9 mouse cellular contexts compared by ENCODE assay signal in genomic region chr11:57696207-57696676, GRCm38 (mm10). TPM values are rescaled to one million over a fixed set of nuclear protein-coding genes. Genes with fewer than 3 reads are reported as not detected.
DNase-seq lines count a peak whose midpoint lies in the region; ATAC-seq lines count a peak whose summit lies in the region.
"Had no signal": no experiment of that assay in that cellular context is flagged by ENCODE, and none has a peak within 500 bp of the region (broad histone marks: within the 10 kb centered on the region; RNA-seq: fewer than 3 reads in every experiment).

No protein-coding gene starts in this region.

- no peak for DNase-seq in lung, postnatal 25 days (ENCODE audit: low spot score)
- DNase-seq in thymus, postnatal 36 days: no peak
- no peak for DNase-seq in adrenal gland, adult 18-20 months (ENCODE audit: low spot score in 2 of 2)
- no peak for DNase-seq in layer of hippocampus, postnatal 36 days
- DNase-seq: cerebellum, adult 8-10 months had no signal

- H3K9me3 ChIP-seq in lung, embryonic 16.5 days (ENCODE audit: control insufficient read depth, low read length): no peaks in the 10 kb centered on the region
- H3K9me3 ChIP-seq in embryonic facial prominence, embryonic 13.5 days: no peaks in the 10 kb centered on the region
- no peaks in the 10 kb centered on the region for H3K9me3 ChIP-seq in hindbrain, embryonic 15.5 days
- no peaks in the 10 kb centered on the region for H3K9me3 ChIP-seq in neural tube, embryonic 13.5 days

- no peak; the same call in 1 of the 2 replicates for ATAC-seq in lung, embryonic 16.5 days (ENCODE audit: low read depth)
- no peak for ATAC-seq in embryonic facial prominence, embryonic 13.5 days (ENCODE audit: insufficient number of reproducible peaks, insufficient read depth, low FRiP score, low TSS enrichment, low read depth)
- ATAC-seq in hindbrain, embryonic 15.5 days (ENCODE audit: low FRiP score, low read depth): 0 out of 2 replicates have a peak, but pooled peaks have one; percentile 40
- peak; percentile 48; the same call in 1 of the 2 replicates for ATAC-seq in neural tube, embryonic 13.5 days (ENCODE audit: low read depth)

- 0 out of 2 replicates have a peak, but pooled peaks cover 2% of the 10 kb centered on the region for H3K36me3 ChIP-seq in lung, embryonic 16.5 days (ENCODE audit: control insufficient read depth, insufficient read depth, low read length)
- no peaks in the 10 kb centered on the region for H3K36me3 ChIP-seq in embryonic facial prominence, embryonic 13.5 days
- no peaks in the 10 kb centered on the region for H3K36me3 ChIP-seq in hindbrain, embryonic 15.5 days
- H3K36me3 ChIP-seq in neural tube, embryonic 13.5 days: no peaks in the 10 kb centered on the region

- 41% methylated on average over 17 of the region's 17 CpGs for WGBS in lung, embryonic 16.5 days
- WGBS in embryonic facial prominence, embryonic 13.5 days: 21% methylated on average over 17 of the region's 17 CpGs
- 15% methylated on average over 17 of the region's 17 CpGs for WGBS in hindbrain, embryonic 15.5 days
- WGBS in neural tube, embryonic 13.5 days: 17% methylated on average over 17 of the region's 17 CpGs

- peaks cover 4% of the 10 kb centered on the region for H3K27me3 ChIP-seq in lung, embryonic 16.5 days (ENCODE audit: control insufficient read depth, insufficient read depth, low read depth, low read length)
- no peaks in the 10 kb centered on the region for H3K27me3 ChIP-seq in embryonic facial prominence, embryonic 13.5 days
- no peaks in the 10 kb centered on the region for H3K27me3 ChIP-seq in hindbrain, embryonic 15.5 days
- peaks cover 35% of the 10 kb centered on the region for H3K27me3 ChIP-seq in neural tube, embryonic 13.5 days

- H3K9ac ChIP-seq in lung, embryonic 16.5 days (ENCODE audit: low read length): no peak overlapping the region
- H3K9ac ChIP-seq in embryonic facial prominence, embryonic 13.5 days: no peak overlapping the region
- H3K9ac ChIP-seq in hindbrain, embryonic 15.5 days: 0 out of 2 replicates have a peak overlapping the region, but pooled peaks have one; percentile 26
- H3K9ac ChIP-seq in neural tube, embryonic 13.5 days: no peak overlapping the region

- no peak overlapping the region; the same call in 1 of the 2 replicates for H3K27ac ChIP-seq in lung, embryonic 16.5 days (ENCODE audit: low read length)
- H3K27ac ChIP-seq in embryonic facial prominence, embryonic 13.5 days: 0 out of 2 replicates have a peak overlapping the region, but pooled peaks have one; percentile 22
- H3K27ac ChIP-seq in hindbrain, embryonic 15.5 days (replicated peaks): peak overlapping the region; percentile 74
- H3K27ac ChIP-seq in neural tube, embryonic 13.5 days (replicated peaks): peak overlapping the region; percentile 57

- H3K4me2 ChIP-seq in lung, embryonic 16.5 days (ENCODE audit: low read depth, low read length): peak overlapping the region; percentile 14; the same call in 1 of the 2 replicates
- H3K4me2 ChIP-seq in embryonic facial prominence, embryonic 13.5 days: peak overlapping the region; percentile 12; the same call in 1 of the 2 replicates
- H3K4me2 ChIP-seq in hindbrain, embryonic 15.5 days: peak overlapping the region; percentile 42
- peak overlapping the region; percentile 39 for H3K4me2 ChIP-seq in neural tube, embryonic 13.5 days

- H3K4me1 ChIP-seq in lung, embryonic 16.5 days (replicated peaks; ENCODE audit: control insufficient read depth, insufficient read depth, low read length): peaks cover 15% of the 10 kb centered on the region
- H3K4me1 ChIP-seq in embryonic facial prominence, embryonic 13.5 days: peaks cover 41% of the 10 kb centered on the region
- H3K4me1 ChIP-seq in hindbrain, embryonic 15.5 days (replicated peaks): peaks cover 31% of the 10 kb centered on the region
- peaks cover 44% of the 10 kb centered on the region for H3K4me1 ChIP-seq in neural tube, embryonic 13.5 days (replicated peaks)

- no peak overlapping the region for H3K4me3 ChIP-seq in lung, embryonic 16.5 days (ENCODE audit: low read length)
- no peak overlapping the region for H3K4me3 ChIP-seq in embryonic facial prominence, embryonic 13.5 days
- no peak overlapping the region for H3K4me3 ChIP-seq in hindbrain, embryonic 15.5 days
- H3K4me3 ChIP-seq in neural tube, embryonic 13.5 days: no peak overlapping the region

RNA-seq across cellular contexts. Expression of gene Galnt10, which starts 51.0 kb away (rescaled TPM):
- polyA plus RNA-seq in lung, embryonic 16.5 days (2015; fragmentation: Nextera tagmentation; extraction: Ambion mirVana): 12.4 and 12.8 TPM in 2 replicates
- 24.1 and 27.7 TPM in 2 replicates for polyA plus RNA-seq in embryonic facial prominence, embryonic 13.5 days (2015; fragmentation: Nextera tagmentation; extraction: Ambion mirVana)
- polyA plus RNA-seq in hindbrain, embryonic 15.5 days (2015; fragmentation: Nextera tagmentation; extraction: Ambion mirVana): 14.6 and 15.4 TPM in 2 replicates
- polyA plus RNA-seq in neural tube, embryonic 13.5 days (2015; fragmentation: Nextera tagmentation; extraction: Ambion mirVana): 12.2 and 13.0 TPM in 2 replicates
- total RNA-seq in adrenal gland, adult 18-20 months (2021): 10 to 100 TPM; 32.0 to 57.3 TPM
- total RNA-seq in layer of hippocampus, postnatal 36 days (2021): 1 to 10 TPM; 6.9 to 7.3 TPM

Comparison
In these comparisons a context has a peak if more than half of its experiments do, and no peak if none do; other contexts are left out.
1. ATAC-seq: peak in hindbrain, embryonic 15.5 days (single experiment) and neural tube, embryonic 13.5 days (single experiment); none in lung, embryonic 16.5 days (single experiment) and embryonic facial prominence, embryonic 13.5 days (single experiment).
2. Peak in every context shown above with its lines, with median percentiles within 50 percentile points of each other: H3K4me2 ChIP-seq.